Mouse (Mus musculus): ENCODE data around the gene Chaf1b.

- TF ChIP-seq CTCF (IDR thresholded peaks at IDR 0.05; ENCODE audit: borderline replicate concordance, insufficient read depth, low read length) (no peak), POLR2A (IDR thresholded peaks at IDR 0.05; ENCODE audit: low read depth, low read length) (peak; percentile 19; the same call in 1 of the 2 replicates)
These were observed at the start of gene Chaf1b for GRCm38 (mm10) chr16:93883423-93884085.

Data from embryonic fibroblast, embryonic 13.5 days (primary cell).